Mouse (Mus musculus): ENCODE results near the gene Map2k2. TPM values are rescaled to one million over a fixed set of nuclear protein-coding genes. Genes with fewer than 3 reads are reported as not detected.
"Not testable (repeated sequence)": the region's sequence is repeated elsewhere in the genome, so short reads cannot be mapped to it uniquely, and the experiment has no call there.

Gene Map2k2
- total RNA-seq, 1 experiment from 2014 or later, result 66.5 TPM

DNA sequence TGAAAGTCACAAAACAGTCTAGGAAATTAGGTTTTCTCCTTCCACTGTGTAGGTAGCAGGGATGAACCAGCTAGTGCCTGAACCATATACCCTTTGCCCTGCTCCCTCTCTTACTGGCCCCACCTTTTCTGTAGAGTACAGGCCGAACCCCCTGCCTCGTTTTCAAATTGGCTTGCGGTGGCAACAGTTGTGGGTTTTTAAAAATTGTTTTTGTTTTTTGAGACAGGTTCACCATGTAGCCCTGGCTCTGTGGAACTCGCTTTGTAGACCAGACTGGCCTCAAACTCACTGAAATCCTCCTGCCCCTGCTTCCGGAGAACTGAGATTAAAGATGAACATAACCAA is 62.3 kb downstream of the Map2k2 start:
- peak; percentile 4; the same call in 1 of the 2 replicates for ATAC-seq (replicated peaks; ENCODE audit: insufficient number of reproducible peaks, low FRiP score, low TSS enrichment, poor library complexity, severe bottlenecking)

DNA sequence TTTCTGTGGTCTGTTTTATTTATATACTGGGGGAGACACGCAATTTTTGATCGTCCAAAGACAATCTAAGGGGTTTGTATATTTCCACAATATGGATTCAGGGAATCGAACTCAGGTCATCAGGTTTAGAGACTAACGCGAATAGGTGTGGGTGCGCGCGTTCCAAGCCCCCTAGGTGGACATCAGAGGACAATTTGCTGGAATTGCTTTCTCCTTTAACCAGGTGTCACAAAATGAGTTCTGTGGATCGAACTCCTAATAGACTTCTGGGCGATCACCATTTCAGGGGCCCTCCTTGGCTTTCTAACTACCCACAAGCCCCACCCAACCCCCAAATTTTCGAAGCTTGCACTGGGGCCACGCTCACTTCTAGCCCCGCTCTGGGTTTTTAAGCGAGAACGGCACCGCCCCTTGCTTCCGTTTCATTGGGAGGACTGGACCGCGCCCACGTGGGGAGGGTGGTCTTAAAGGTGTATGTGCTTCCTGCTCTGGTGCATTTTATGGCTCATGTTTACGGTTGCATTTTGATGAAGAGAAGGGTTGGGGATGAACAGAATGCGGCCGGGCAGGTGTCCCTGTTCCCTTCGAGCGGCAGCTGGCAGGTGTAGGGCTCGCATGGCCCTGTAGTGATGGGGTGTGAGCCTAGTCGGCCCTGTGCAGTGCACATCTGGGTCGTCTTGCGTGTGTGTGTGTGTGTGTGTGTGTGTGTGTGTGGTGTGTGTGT is 63.0 kb downstream of the Map2k2 start:
- ATAC-seq (replicated peaks; ENCODE audit: insufficient number of reproducible peaks, low FRiP score, low TSS enrichment, poor library complexity, severe bottlenecking), result peak; percentile 36

GRCm38 (mm10) chr10:81169411-81169900 is 63.7 kb downstream of the Map2k2 start:
- not testable (repeated sequence) for ATAC-seq (replicated peaks; ENCODE audit: insufficient number of reproducible peaks, low FRiP score, low TSS enrichment, poor library complexity, severe bottlenecking)

DNA sequence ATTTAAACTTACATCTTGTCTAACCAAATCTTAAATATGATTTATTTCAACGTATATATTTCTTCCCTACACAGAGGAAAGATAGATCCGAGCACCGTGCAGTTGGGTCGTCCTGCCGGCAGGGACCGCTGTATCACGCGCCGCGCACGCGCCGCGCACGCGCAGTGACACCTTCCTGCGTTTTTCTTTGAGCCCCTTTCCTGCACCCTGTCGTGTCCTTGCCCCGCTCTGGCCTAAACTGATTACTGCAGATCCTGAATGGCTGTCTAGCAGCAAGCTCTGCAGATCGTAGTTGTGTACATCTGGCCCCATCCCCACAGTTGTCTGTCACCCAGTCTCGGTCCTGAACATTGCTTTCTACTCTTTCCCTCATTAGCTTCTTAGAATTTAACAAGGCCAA is 67.4 kb downstream of the Map2k2 start:
- ATAC-seq (replicated peaks; ENCODE audit: insufficient number of reproducible peaks, low FRiP score, low TSS enrichment, poor library complexity, severe bottlenecking), result 0 out of 2 replicates have a peak, but pooled peaks have one; percentile 20

DNA sequence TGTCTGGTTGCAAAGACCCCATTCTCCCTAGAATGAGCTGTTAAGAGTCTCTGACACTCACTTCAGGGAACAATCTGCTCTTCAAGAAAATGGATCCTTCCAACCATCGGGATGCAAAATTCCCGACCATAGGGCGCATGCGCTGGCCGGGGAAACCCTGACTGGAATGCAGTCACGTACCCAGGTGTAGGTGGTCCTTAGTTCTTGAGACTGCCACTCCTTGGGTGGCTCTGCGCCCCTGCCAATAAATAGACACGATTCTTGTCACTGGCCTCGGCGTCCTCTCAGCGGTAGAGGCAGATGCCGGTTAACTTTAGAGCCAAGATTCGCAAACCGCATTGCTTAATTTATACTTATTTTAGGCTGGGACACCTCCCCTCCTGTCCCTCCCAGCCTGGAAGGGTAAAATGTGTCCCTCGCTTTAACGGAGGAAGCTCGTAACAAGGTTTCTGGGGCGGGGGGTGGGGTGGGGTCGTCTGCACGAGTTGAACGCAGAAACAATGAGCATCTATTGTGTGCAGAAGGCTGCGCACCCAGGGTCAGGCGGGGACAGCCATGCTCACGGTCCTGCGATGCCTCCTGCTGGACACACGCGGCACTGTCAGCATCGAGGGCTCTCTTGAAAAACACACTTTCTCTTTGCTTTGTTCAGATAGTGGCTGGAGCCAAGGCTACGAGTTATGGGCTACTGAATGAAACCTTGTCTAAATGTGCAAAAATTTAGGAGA is 69.1 kb downstream of the Map2k2 start:
- ATAC-seq (replicated peaks; ENCODE audit: insufficient number of reproducible peaks, low FRiP score, low TSS enrichment, poor library complexity, severe bottlenecking), result peak; percentile 57

DNA sequence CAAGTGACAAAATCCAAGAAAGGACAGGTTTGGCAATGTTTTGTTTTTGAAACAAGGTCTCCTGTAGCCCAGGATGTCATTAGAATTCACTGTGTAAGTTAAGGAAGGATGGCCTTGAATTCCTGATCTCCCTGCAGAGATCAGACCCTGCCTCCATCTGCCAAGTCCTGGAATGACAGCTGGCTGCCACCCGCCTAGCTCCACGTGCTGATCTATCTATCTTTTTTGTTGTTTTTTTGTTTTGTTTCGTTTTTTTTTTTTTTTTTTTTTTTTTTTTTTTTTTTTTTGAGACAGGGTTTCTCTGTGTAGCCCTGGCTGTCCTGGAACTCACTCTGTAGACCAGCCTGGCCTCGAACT is 69.6 kb downstream of the Map2k2 start:
- ATAC-seq (replicated peaks; ENCODE audit: insufficient number of reproducible peaks, low FRiP score, low TSS enrichment, poor library complexity, severe bottlenecking), result not testable (repeated sequence)

GRCm38 (mm10) chr10:81175936-81176465 is 70.3 kb downstream of the Map2k2 start:
- no peak for ATAC-seq (replicated peaks; ENCODE audit: insufficient number of reproducible peaks, low FRiP score, low TSS enrichment, poor library complexity, severe bottlenecking)

GRCm38 (mm10) chr10:81176466-81177271 is 71.0 kb downstream of the Map2k2 start, which contains the start of gene Eef2:
Gene Eef2 (plus strand): TSS chr10:81176631.
- peak; percentile 49 for ATAC-seq (replicated peaks; ENCODE audit: insufficient number of reproducible peaks, low FRiP score, low TSS enrichment, poor library complexity, severe bottlenecking)

GRCm38 (mm10) chr10:81177491-81177925 is 71.8 kb downstream of the Map2k2 start:
- no peak for ATAC-seq (replicated peaks; ENCODE audit: insufficient number of reproducible peaks, low FRiP score, low TSS enrichment, poor library complexity, severe bottlenecking)

DNA sequence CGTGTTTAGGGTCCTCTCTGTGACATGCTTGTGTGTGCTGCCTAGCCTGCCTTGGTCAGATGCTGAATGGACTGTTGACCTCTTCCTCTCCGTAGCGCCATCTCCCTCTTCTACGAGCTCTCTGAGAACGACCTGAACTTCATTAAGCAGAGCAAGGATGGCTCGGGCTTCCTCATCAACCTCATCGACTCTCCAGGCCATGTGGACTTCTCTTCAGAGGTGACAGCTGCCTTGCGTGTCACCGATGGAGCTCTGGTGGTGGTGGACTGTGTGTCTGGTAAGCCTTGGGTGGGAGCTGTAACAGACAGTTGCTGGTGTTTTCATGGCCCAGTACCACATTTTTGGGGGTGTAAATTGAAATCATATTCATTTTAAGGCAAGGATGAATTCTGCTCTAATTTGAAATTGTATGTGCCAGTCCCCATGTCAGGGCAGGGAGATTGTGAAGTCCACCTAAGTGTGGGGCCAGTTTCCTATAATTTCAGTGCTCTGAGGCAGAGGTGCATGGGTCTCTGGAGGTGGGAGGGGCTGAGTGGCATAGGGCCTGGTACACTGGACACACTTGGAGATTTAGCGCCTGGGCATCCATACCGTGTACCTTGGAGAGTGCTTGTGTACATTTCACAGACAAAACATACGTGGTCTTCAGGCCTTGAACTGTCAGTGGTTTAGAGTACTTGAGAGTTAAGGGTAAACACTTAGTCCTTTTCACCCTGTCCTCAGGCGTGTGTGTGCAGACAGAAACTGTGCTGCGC is 72.4 kb downstream of the Map2k2 start:
- ATAC-seq (replicated peaks; ENCODE audit: insufficient number of reproducible peaks, low FRiP score, low TSS enrichment, poor library complexity, severe bottlenecking), result no peak

- no peak for ATAC-seq (replicated peaks; ENCODE audit: insufficient number of reproducible peaks, low FRiP score, low TSS enrichment, poor library complexity, severe bottlenecking)
Measured at GRCm38 (mm10) chr10:81178927-81179326, 73.2 kb downstream of the Map2k2 start.

DNA sequence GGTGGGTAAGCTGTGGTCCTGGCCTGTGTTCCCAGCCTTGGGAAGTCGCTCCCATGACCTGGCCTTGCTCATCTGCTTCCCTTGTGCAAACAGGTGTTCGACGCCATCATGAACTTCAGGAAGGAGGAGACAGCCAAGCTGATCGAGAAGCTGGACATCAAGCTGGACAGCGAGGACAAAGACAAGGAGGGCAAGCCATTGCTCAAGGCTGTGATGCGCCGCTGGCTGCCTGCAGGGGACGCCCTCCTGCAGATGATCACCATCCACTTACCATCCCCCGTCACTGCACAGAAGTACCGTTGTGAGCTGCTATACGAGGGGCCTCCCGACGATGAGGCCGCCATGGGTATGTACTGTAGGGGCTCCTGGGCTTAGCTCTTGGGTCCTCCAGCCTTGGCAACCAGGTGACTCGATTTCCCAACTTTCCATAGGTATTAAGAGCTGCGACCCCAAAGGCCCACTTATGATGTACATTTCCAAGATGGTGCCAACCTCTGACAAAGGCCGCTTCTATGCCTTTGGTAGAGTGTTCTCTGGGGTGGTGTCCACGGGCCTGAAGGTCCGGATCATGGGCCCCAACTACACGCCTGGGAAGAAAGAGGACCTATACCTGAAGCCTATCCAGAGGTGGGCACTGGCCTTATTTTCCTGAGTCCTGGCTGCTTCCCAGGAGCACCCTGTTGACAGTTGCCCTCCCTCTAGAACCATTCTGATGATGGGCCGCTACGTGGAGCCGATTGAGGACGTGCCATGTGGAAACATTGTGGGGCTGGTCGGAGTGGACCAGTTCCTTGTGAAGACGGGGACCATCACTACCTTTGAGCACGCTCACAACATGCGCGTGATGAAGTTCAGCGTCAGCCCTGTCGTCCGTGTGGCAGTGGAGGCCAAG is 74.0 kb downstream of the Map2k2 start:
- no peak for ATAC-seq (replicated peaks; ENCODE audit: insufficient number of reproducible peaks, low FRiP score, low TSS enrichment, poor library complexity, severe bottlenecking)

GRCm38 (mm10) chr10:81180946-81181345 is 75.2 kb downstream of the Map2k2 start:
- ATAC-seq (replicated peaks; ENCODE audit: insufficient number of reproducible peaks, low FRiP score, low TSS enrichment, poor library complexity, severe bottlenecking), result no peak

DNA sequence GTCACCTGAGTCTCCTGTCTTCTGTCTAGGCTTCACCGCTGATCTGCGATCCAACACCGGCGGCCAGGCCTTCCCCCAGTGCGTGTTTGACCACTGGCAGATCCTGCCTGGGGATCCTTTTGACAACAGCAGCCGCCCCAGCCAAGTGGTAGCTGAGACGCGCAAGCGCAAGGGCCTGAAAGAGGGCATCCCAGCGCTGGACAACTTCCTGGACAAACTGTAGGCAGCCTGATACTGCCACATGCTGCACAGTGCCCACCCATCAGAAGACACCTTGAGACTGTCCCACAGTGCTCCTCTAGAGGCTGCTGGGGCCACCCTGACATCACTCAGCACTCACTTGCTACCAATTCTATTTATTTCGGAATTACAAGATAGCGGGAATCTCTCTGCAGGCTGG is 76.1 kb downstream of the Map2k2 start:
- ATAC-seq (replicated peaks; ENCODE audit: insufficient number of reproducible peaks, low FRiP score, low TSS enrichment, poor library complexity, severe bottlenecking), result not testable (repeated sequence)

GRCm38 (mm10) chr10:81182336-81183333 is 76.9 kb downstream of the Map2k2 start, which contains the start of gene Dapk3:
Gene Dapk3 (plus strand): TSS chr10:81183005.
- peak; percentile 83 for ATAC-seq (replicated peaks; ENCODE audit: insufficient number of reproducible peaks, low FRiP score, low TSS enrichment, poor library complexity, severe bottlenecking)

All from monocyte, adult 5-6 weeks (primary cell).